Mouse (Mus musculus): ENCODE measurements around the gene Sfxn2. TPM values are rescaled to one million over a fixed set of nuclear protein-coding genes. Genes with fewer than 3 reads are reported as not detected.

The Sfxn2 gene
- 8.1 and 9.1 TPM in 2 replicates for polyA plus RNA-seq (2015; fragmentation: Nextera tagmentation; extraction: Ambion mirVana)

GRCm38 (mm10) chr19:46572951-46573937 is at the start of gene Sfxn2, which contains the start of gene Arl3:
Sfxn2 (plus strand) TSS chr19:46573365.
Arl3 (minus strand) TSS chr19:46573198.
- Histone ChIP-seq H3K9me3 (no peaks in the 10 kb centered on the region), H3K4me1 (peaks cover 28% of the 10 kb centered on the region), H3K9ac (peak within 1 kb of the TSS; percentile 88), H3K36me3 (no peaks in the 10 kb centered on the region), H3K4me3 (peak within 1 kb of the TSS; percentile 90), H3K4me2 (peak within 1 kb of the TSS; percentile 93), H3K27me3 (replicated peaks) (no peaks in the 10 kb centered on the region), H3K27ac (replicated peaks) (peak within 1 kb of the TSS; percentile 85)
- under 1% methylated on average over 67 of the region's 67 CpGs for WGBS
- ATAC-seq (ENCODE audit: extremely low read depth, insufficient number of reproducible peaks, low FRiP score, low TSS enrichment), result peak; percentile 97

DNA sequence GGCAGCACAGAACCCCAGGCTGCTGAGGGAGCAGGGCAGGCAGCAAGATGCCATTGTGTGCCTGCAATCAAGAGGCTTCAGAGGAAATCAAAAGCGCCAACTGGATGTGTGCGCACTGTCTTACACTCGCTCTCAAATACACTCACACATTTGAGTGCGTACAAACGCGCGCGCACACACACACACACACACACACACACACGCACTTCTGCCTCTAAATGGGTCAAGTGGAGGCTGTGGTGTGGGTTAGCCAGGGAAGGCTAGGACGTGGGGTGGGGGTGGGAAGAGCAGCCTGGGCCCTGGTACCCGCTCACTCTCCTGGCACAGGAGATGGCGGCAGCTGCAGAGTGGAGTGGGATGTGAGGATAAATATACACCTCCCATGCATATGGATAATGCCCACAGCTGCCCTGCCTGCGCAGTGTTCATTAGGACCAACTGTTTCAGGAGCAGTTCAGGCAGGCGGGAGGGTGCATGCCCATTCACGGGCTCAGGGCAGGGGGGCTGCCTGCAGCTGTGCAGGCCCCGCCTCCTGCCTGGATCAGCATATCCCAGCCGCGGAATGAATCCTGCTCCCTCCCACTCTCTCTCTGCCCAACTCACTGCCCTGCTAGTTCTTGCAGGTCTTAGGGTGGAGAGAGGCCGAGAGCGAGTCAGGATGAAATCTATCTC is 49.5 kb upstream of the Sfxn2 start:
- Histone ChIP-seq H3K4me3 (peak overlapping the region; percentile 39), H3K27me3 (replicated peaks) (no peaks in the 10 kb centered on the region), H3K4me1 (peaks cover 86% of the 10 kb centered on the region), H3K36me3 (no peaks in the 10 kb centered on the region), H3K9me3 (no peaks in the 10 kb centered on the region), H3K27ac (replicated peaks) (peak overlapping the region; percentile 90), H3K9ac (peak overlapping the region; percentile 78), H3K4me2 (peak overlapping the region; percentile 71)
- ATAC-seq (ENCODE audit: extremely low read depth, insufficient number of reproducible peaks, low FRiP score, low TSS enrichment), result peak; percentile 61; the same call in 1 of the 2 replicates
- 6% methylated on average over 20 of the region's 20 CpGs for WGBS

GRCm38 (mm10) chr19:46524152-46524544 is 49.0 kb upstream of the Sfxn2 start:
- Histone ChIP-seq H3K4me2 (peak overlapping the region; percentile 71), H3K9me3 (no peaks in the 10 kb centered on the region), H3K4me3 (peak overlapping the region; percentile 39), H3K27me3 (replicated peaks) (no peaks in the 10 kb centered on the region), H3K9ac (peak overlapping the region; percentile 78), H3K4me1 (peaks cover 86% of the 10 kb centered on the region), H3K36me3 (no peaks in the 10 kb centered on the region), H3K27ac (replicated peaks) (peak overlapping the region; percentile 90)
- WGBS, result 6% methylated on average over 6 of the region's 6 CpGs
- ATAC-seq (ENCODE audit: extremely low read depth, insufficient number of reproducible peaks, low FRiP score, low TSS enrichment), result no peak

GRCm38 (mm10) chr19:46524601-46525321 is 48.4 kb upstream of the Sfxn2 start:
- ATAC-seq (ENCODE audit: extremely low read depth, insufficient number of reproducible peaks, low FRiP score, low TSS enrichment), result no peak
- Histone ChIP-seq H3K27me3 (replicated peaks) (no peaks in the 10 kb centered on the region), H3K9me3 (no peaks in the 10 kb centered on the region), H3K36me3 (no peaks in the 10 kb centered on the region), H3K9ac (peak overlapping the region; percentile 78), H3K4me2 (peak overlapping the region; percentile 71), H3K27ac (replicated peaks) (peak overlapping the region; percentile 90), H3K4me1 (peaks cover 86% of the 10 kb centered on the region), H3K4me3 (peak overlapping the region; percentile 39)
- 31% methylated on average over 14 of the region's 14 CpGs for WGBS

DNA sequence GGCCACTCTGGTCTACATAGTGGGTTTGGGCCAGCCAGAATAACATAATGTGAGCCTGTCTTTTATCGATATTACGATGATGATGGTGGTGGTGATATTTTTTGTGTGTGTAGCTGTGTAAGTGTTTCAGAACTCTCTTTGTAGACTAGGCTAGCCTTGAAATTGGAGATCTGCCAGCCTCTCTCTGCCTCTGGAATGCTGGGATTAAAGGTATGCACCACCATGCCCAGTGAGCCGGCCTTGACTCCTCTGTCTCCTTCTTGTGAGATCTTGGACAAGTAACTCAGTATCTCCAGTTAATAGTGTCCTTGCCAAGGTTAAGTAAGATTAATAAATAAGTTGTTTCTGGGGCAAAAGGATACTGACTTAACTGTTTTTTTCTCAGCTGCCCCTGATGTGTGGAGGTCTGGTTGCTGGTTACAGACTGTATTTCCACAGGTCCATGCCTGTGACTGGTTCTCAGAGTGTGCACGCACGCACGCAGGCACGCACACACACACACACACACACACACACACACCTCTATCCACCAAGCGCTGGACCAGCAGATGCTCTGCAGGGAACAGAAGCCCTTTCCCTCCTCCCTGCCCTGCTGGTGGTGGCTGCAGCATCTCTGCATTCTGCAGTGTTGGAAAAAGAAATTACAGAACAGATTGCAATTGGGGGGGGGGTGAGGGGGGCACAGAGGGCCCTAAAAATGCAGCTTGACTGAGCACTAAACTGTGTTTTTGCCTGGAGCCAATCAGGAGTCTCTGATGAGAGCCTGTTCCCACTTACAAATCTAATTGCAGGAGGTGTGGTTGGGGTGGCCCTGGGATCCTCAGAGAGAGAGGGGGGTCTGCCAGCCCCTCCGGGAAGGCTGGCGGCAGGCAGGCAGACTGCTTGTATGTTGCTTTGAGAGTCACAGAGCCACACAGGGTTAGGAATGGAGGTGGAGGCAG is 47.2 kb upstream of the Sfxn2 start:
- no peaks in the 10 kb centered on the region for H3K27me3 ChIP-seq (replicated peaks)
- WGBS, result 51% methylated on average over 10 of the region's 10 CpGs
- H3K9me3 ChIP-seq, result no peaks in the 10 kb centered on the region
- H3K4me1 ChIP-seq, result peaks cover 94% of the 10 kb centered on the region
- no peak overlapping the region for H3K4me2 ChIP-seq
- H3K4me3 ChIP-seq, result no peak overlapping the region
- ATAC-seq (ENCODE audit: extremely low read depth, insufficient number of reproducible peaks, low FRiP score, low TSS enrichment), result no peak
- peak overlapping the region; percentile 28; the same call in 1 of the 2 replicates for H3K9ac ChIP-seq
- no peaks in the 10 kb centered on the region for H3K36me3 ChIP-seq
- peak overlapping the region; percentile 90; the same call in 1 of the 2 replicates for H3K27ac ChIP-seq (replicated peaks)

- Histone ChIP-seq H3K4me1 (peaks cover 98% of the 10 kb centered on the region), H3K9me3 (no peaks in the 10 kb centered on the region), H3K4me3 (peak overlapping the region; percentile 44), H3K27ac (replicated peaks) (peak overlapping the region; percentile 99), H3K36me3 (no peaks in the 10 kb centered on the region), H3K4me2 (peak overlapping the region; percentile 73), H3K27me3 (replicated peaks) (no peaks in the 10 kb centered on the region), H3K9ac (peak overlapping the region; percentile 64)
- ATAC-seq (ENCODE audit: extremely low read depth, insufficient number of reproducible peaks, low FRiP score, low TSS enrichment), result no peak
- WGBS, result 21% methylated on average over 17 of the region's 17 CpGs
Measured at GRCm38 (mm10) chr19:46527632-46528528, 45.3 kb upstream of the Sfxn2 start.

- H3K9ac ChIP-seq, result peak overlapping the region; percentile 80
- 2% methylated on average over 20 of the region's 20 CpGs for WGBS
- peak overlapping the region; percentile 99 for H3K27ac ChIP-seq (replicated peaks)
- H3K36me3 ChIP-seq, result no peaks in the 10 kb centered on the region
- no peaks in the 10 kb centered on the region for H3K9me3 ChIP-seq
- H3K4me3 ChIP-seq, result peak overlapping the region; percentile 44
- no peaks in the 10 kb centered on the region for H3K27me3 ChIP-seq (replicated peaks)
- ATAC-seq (ENCODE audit: extremely low read depth, insufficient number of reproducible peaks, low FRiP score, low TSS enrichment), result peak; percentile 34; the same call in 1 of the 2 replicates
- H3K4me1 ChIP-seq, result peaks cover 98% of the 10 kb centered on the region
- peak overlapping the region; percentile 73 for H3K4me2 ChIP-seq
Measured at GRCm38 (mm10) chr19:46528529-46529213, 44.5 kb upstream of the Sfxn2 start.

GRCm38 (mm10) chr19:46529601-46530448 is 43.3 kb upstream of the Sfxn2 start:
- peak overlapping the region; percentile 99 for H3K27ac ChIP-seq (replicated peaks)
- H3K9me3 ChIP-seq, result no peaks in the 10 kb centered on the region
- no peak for ATAC-seq (ENCODE audit: extremely low read depth, insufficient number of reproducible peaks, low FRiP score, low TSS enrichment)
- H3K36me3 ChIP-seq, result no peaks in the 10 kb centered on the region
- H3K4me3 ChIP-seq, result peak overlapping the region; percentile 44; the same call in 1 of the 2 replicates
- H3K27me3 ChIP-seq (replicated peaks), result no peaks in the 10 kb centered on the region
- H3K9ac ChIP-seq, result peak overlapping the region; percentile 80
- WGBS, result 14% methylated on average over 13 of the region's 13 CpGs
- peak overlapping the region; percentile 73 for H3K4me2 ChIP-seq
- peaks cover 90% of the 10 kb centered on the region for H3K4me1 ChIP-seq
